Comparison of ENCODE assay signal across 9 mouse cellular contexts in genomic region chr11:77308533-77308932, GRCm38 (mm10).
DNase-seq lines count a peak whose midpoint lies in the region; TF ChIP-seq lines count a peak whose summit lies in the region.
"Had no signal": no experiment of that assay in that cellular context is flagged by ENCODE, and none has a peak within 500 bp of the region (broad histone marks: within the 10 kb centered on the region; RNA-seq: fewer than 3 reads in every experiment).

No protein-coding gene starts in this region.

- DNase-seq in left cerebral cortex, adult 11 months (ENCODE audit: low spot score) = peak; percentile 27
- no peak for DNase-seq in left cerebral cortex, adult 8-10 months (ENCODE audit: low spot score in 2 of 2)
- DNase-seq in adipocyte (ENCODE audit: low spot score) = peak; percentile 78
- peak; percentile 48 for DNase-seq in forelimb bud, embryonic 11.5 days (ENCODE audit: low read depth, low spot score)
- no peak for DNase-seq in lung, adult 2 months
- peak; percentile 16 for DNase-seq in yolk sac, embryonic 10.5 days (ENCODE audit: low spot score)
- DNase-seq in midbrain, embryonic 10.5 days (ENCODE audit: low spot score) = no peak

- H3K27ac ChIP-seq in ES-Bruce4 (ENCODE audit: insufficient read depth, low read length) = no peak overlapping the region
- no peak overlapping the region for H3K27ac ChIP-seq in midbrain, embryonic 10.5 days (replicated peaks)
- H3K27ac ChIP-seq: macrophage had no signal

- no peak overlapping the region for H3K4me3 ChIP-seq in ES-Bruce4 (ENCODE audit: low read depth, low read length)
- H3K4me3 ChIP-seq in lung, adult 2 months (replicated peaks; ENCODE audit: extremely low read depth, low read depth, low read length) = no peak overlapping the region
- H3K4me3 ChIP-seq in midbrain, embryonic 10.5 days = no peak overlapping the region

- no peaks in the 10 kb centered on the region for H3K9me3 ChIP-seq in ES-Bruce4 (replicated peaks; ENCODE audit: control insufficient read depth, insufficient read depth, low read length, poor library complexity, severe bottlenecking)
- no peaks in the 10 kb centered on the region for H3K9me3 ChIP-seq in midbrain, embryonic 10.5 days (replicated peaks)

- peak; percentile 3 for TF ChIP-seq CTCF in ES-Bruce4 (IDR thresholded peaks at IDR 0.05; ENCODE audit: low read depth, low read length)
- peak; percentile 32; the same call in 1 of the 2 replicates for TF ChIP-seq CTCF in lung, adult 2 months (IDR thresholded peaks at IDR 0.05; ENCODE audit: insufficient read depth, low read length)

- no peak for TF ChIP-seq POLR2A in ES-Bruce4 (IDR thresholded peaks at IDR 0.05; ENCODE audit: insufficient read depth, low read length)
- TF ChIP-seq POLR2A in lung, adult 2 months (IDR thresholded peaks at IDR 0.05; ENCODE audit: borderline replicate concordance, extremely low read depth, low read depth, low read length) = no peak

- no peaks in the 10 kb centered on the region for H3K27me3 ChIP-seq in ES-Bruce4 (ENCODE audit: control insufficient read depth, insufficient read depth, low read length, poor library complexity, severe bottlenecking)
- H3K27me3 ChIP-seq in midbrain, embryonic 10.5 days (ENCODE audit: low read depth, poor library complexity, severe bottlenecking) = no peaks in the 10 kb centered on the region

- TF ChIP-seq EP300 in ES-Bruce4 (IDR thresholded peaks at IDR 0.05; ENCODE audit: insufficient read depth, low read depth, low read length) = no peak

- no peaks in the 10 kb centered on the region for H3K4me1 ChIP-seq in ES-Bruce4 (ENCODE audit: control insufficient read depth, insufficient read depth, low read length)
- no peaks in the 10 kb centered on the region for H3K4me1 ChIP-seq in lung, adult 2 months (ENCODE audit: control insufficient read depth, insufficient read depth, low read length)
- H3K4me1 ChIP-seq in midbrain, embryonic 10.5 days = no peaks in the 10 kb centered on the region

- H3K36me3 ChIP-seq in ES-Bruce4 (ENCODE audit: control insufficient read depth, insufficient read depth, low read length, poor library complexity, severe bottlenecking) = no peaks in the 10 kb centered on the region
- H3K36me3 ChIP-seq in midbrain, embryonic 10.5 days = no peaks in the 10 kb centered on the region

- H3K9ac ChIP-seq in ES-Bruce4 (ENCODE audit: low read depth, poor library complexity, severe bottlenecking) = no peak overlapping the region

- 2% methylated on average over 1 of the region's 1 CpGs for WGBS in lung, adult 2 months
- WGBS in midbrain, embryonic 10.5 days = 6% methylated on average over 1 of the region's 1 CpGs

Comparison
In these comparisons a context has a peak if more than half of its experiments do, and no peak if none do; other contexts are left out.
1. DNase-seq: peak in left cerebral cortex, adult 11 months (single experiment), adipocyte (single experiment), forelimb bud, embryonic 11.5 days (single experiment) and yolk sac, embryonic 10.5 days (single experiment); none in left cerebral cortex, adult 8-10 months (0 of 2), lung, adult 2 months (single experiment) and midbrain, embryonic 10.5 days (single experiment).